Mouse (Mus musculus): Measurements from ENCODE around the gene Tpm3-rs7.
"Not testable (repeated sequence)": the region's sequence is repeated elsewhere in the genome, so short reads cannot be mapped to it uniquely, and the experiment has no call there.

Tpm3-rs7 gene

DNA sequence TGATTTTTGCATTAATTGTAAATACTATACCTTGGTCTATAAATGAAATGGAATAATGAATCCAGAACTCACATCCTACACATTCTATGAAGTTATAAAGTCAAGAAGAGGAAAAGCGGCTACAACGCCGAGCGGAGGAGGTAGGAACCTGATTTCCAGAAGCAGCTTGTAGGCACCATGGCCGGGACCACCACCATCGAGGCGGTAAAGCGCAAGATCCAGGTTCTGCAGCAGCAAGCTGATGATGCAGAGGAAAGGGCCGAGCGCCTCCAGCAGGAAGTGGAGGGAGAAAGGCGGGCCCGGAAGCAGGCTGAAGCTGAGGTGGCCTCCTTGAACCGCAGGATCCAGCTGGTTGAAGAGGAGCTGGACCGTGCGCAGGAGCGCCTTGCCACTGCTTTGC, at the start of gene Tpm3-rs7:
Gene Tpm3-rs7, plus strand, starts transcription at position 110 of the 400 bp plus-strand sequence.
- DNase-seq: not testable (repeated sequence)

DNA sequence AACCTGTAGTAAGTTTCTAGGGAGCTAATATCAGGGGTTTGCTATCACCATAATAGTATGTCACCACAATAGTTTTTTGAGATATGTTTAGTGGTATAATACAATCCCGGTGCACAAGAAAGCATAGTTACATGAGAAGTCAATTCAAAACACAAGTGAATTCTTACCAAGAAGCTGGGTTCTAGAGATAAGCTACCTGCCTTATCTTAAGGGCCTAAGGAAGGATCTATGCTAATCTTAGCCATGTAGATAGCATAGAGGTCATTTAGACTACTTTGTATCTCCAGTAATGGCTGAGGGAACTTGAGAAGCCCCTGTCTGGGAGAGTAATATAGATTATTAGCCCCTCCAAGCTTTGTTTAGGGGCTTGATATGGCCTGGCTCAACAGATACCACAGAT, 2.6 kb downstream of the Tpm3-rs7 start:
- DNase-seq: no peak

- DNase-seq: peak; percentile 45
Measured at GRCm38 (mm10) chr14:113363361-113363760, 49.0 kb downstream of the Tpm3-rs7 start.
